In the genomic region with DNA sequence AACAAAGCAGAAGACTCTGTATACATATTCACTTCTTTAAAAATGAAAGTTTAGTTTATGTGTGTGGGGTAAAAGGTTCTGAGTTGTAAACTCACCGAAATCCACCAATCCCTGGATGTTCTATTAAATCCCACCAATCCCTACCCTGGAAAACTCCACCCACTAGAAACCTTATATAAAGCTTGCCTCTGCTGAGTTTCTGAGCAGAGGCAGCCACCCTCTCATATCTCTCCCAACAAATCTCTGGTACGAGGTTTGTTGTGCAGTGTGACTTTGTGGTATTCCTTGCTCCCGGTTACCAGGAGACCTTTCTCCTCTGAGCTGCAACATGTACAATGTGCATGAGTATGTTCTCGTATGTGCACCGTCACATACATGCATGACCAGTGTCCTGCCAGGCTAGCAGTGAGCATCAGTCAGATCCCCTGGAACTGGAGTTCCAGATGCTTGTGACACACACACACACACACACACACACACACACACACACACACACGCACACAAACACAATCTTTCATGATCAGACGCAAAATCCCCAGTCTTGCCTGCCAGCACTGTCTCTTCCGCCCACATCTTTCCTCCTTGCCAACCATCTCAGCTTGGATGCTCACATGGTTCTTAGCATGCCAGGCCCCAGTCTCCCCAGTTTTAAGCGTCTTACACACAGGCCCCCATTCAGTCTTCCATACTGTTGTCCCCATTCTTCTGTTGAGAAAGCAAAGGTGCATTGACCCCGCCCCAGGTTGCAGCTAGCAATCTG, we compare ENCODE assay signal across 17 mouse cellular contexts.
DNase-seq lines count a peak whose midpoint lies in the region.
"Had no signal": no experiment of that assay in that cellular context is flagged by ENCODE, and none has a peak within 500 bp of the region (broad histone marks: within the 10 kb centered on the region; RNA-seq: fewer than 3 reads in every experiment).

No protein-coding gene starts in this region.

- intact Hi-C loops in left cerebral cortex, postnatal 14 days (cut with DNase I): loop anchor here (10.0 kb wide), 1 partner anchor 385 kb away; no protein-coding TSS in a partner anchor
- intact Hi-C loops in left cerebral cortex, postnatal 4 days (cut with DNase I): no loop called here

- peak; percentile 41 for DNase-seq in layer of hippocampus, adult 11-12 months (ENCODE audit: low spot score)
- no peak for DNase-seq in layer of hippocampus, postnatal 36 days
- DNase-seq in left cerebral cortex, postnatal 14 days (ENCODE audit: low spot score in 2 of 2): peak; percentile 37 to 79
- no peak for DNase-seq in left cerebral cortex, postnatal 4 days
- peak; percentile 74 for DNase-seq in brain, adult 2 months (ENCODE audit: low read depth, low spot score)
- peak; percentile 30 for DNase-seq in right cerebral cortex, postnatal 14 days
- no peak for DNase-seq in kidney, adult 18-20 months
- no peak for DNase-seq in embryo, embryonic 9.5 days (ENCODE audit: extremely low spot score)
- DNase-seq: adrenal gland, postnatal 10 days; cerebellum, adult 11-12 months; cerebellum, adult 9-10 months; cerebellum, postnatal 36 days; forebrain, postnatal 0 days; gastrocnemius, postnatal 36 days; heart, adult 11 months; heart, postnatal 10 days; heart, postnatal 4 days had no signal

Comparison
In these comparisons a context has a peak if more than half of its experiments do, and no peak if none do; other contexts are left out.
1. DNase-seq: peak in layer of hippocampus, adult 11-12 months (single experiment), left cerebral cortex, postnatal 14 days (2 of 2), brain, adult 2 months (single experiment) and right cerebral cortex, postnatal 14 days (single experiment); none in layer of hippocampus, postnatal 36 days (0 of 2), left cerebral cortex, postnatal 4 days (single experiment), kidney, adult 18-20 months (single experiment) and embryo, embryonic 9.5 days (single experiment).